Mouse (Mus musculus) ovary, postnatal 10 days (tissue): ENCODE results near the gene Ccna2.

Experiments used
- DNase-seq: peaks from one replicate; pipeline ENCODE4 v3.0.0; 2022; ENCODE audit warnings: low spot score

Ccna2 gene

DNA sequence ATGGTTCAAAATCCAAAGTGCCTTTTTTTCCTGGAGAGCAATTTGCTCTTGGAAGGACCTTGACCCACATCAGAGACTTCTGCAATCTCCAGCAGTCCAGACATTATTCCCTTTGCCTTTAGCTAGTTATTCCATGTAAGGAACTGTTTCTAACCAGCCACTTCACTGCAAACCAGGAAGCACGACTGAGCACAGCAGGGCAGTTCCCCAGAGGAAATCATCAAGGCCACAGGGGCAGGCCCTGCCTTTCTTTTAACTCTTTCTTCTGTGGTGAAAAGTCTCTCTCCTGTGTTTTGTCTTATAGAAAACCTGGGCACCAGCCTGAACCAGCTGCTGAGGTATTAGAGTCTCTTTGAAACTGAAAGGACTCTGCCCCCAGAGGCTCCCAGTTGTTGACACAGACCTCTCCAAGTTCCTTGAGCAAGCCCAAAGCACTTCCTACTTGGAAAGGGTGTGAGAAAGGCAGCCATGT, 38.7 kb downstream of the Ccna2 start:
- no peak for DNase-seq

DNA sequence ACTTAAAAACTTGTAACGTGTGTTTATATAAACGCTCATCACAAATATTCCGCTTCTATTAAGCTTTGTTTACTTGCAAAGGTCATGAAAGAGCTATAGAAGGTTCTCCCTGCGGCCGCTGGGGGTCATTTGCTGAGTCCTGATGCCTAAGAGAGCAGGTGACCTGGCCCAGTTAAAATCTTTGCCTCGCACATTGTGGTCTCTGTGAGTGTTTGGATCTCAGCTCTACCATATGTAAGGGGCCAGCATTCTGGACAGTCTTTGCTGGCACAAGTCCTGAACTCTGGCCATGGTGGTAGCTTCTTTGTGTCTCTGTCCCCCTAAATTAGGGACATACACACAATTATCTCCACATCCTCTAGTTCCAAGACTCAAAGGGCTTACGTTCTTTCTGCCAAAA, 39.2 kb downstream of the Ccna2 start:
- no peak for DNase-seq

- no peak for DNase-seq
Observed at GRCm38 (mm10) chr3:36531979-36532542, 39.9 kb downstream of the Ccna2 start.

GRCm38 (mm10) chr3:36531242-36531641, 40.7 kb downstream of the Ccna2 start:
- no peak for DNase-seq

GRCm38 (mm10) chr3:36530781-36531180, 41.2 kb downstream of the Ccna2 start:
- no peak for DNase-seq

GRCm38 (mm10) chr3:36530345-36530744, 41.6 kb downstream of the Ccna2 start:
- no peak for DNase-seq

DNA sequence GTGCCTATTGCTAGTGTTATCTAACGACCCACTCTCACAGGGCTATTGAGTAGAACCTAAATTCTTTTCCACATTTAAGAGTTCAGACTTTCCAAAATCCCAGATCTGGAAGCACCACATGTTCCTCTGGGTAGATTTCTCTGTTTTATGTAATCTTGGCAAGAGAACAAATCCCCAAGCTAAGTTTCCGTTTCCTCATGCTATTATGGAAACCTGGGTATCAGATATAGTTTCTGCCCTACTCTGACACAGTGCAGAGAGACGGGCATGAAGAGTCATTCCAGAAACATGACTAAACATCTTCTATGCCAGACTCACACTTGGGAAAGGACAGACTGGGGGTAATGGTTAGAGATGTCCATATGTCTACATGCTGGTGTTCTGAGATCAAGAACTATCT, 47.5 kb downstream of the Ccna2 start:
- no peak for DNase-seq

- no peak for DNase-seq
Observed at GRCm38 (mm10) chr3:36522137-36522536, 49.8 kb downstream of the Ccna2 start.

DNA sequence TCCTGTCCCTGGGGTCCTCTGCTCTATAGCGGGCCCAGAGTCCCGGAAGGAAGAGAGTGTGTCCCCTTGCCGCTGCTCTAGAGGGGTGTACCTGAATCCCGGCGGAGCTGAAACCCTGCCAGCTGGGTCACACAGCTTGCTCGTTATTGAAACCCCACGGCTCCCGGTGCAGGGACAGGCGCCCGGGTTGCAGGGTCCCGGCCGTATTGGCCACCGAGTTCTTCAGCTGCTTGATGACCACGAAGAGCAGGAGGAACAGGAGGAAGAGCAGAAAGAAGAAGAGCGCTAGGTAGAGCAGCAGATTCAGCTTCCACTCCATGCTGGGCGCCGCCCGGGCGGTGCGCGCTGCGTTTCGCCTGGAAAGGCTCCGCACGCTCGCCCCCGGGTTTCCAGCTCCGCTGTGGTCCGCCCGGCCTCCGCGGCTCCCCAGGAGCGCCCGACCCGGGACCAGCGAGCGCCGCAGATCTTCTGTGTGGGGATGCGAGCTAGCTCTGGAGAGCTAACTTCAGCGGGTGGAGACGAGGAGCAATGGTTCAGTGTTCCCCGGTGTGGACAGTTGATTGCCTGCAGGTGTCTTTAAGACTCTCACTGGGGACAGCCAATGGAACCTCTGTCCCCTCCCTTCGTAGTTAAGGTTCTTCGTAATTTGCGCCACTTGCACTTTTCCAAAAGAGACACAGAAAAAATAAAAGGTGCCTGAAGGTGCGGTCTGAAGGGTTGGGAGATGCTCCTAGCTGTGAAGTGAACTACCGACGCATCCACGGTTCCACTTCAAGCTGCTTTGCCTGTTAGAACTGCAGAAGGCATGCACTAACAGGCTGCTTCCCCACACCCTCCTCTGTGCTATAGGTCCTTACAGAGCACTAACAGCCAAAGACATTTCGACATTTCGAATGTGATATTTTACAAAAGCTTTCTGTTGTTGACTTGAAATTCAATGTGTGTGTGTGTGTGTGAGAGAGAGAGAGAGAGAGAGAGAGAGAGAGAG, 50.6 kb downstream of the Ccna2 start, which contains the start of gene Gm11549:
TSS of gene Gm11549 (minus strand) at position 741 of the 988 bp plus-strand sequence.
- DNase-seq, result no peak

GRCm38 (mm10) chr3:36516196-36516595, 55.8 kb downstream of the Ccna2 start:
- no peak for DNase-seq
